Mouse (Mus musculus): ENCODE data around the gene Trappc3l.

The Trappc3l gene

GRCm38 (mm10) chr10:34095147-34095546 is 57.8 kb downstream of the Trappc3l start:
- DNase-seq (ENCODE audit: low spot score) = no peak

GRCm38 (mm10) chr10:34095964-34096363 is 58.6 kb downstream of the Trappc3l start:
- DNase-seq (ENCODE audit: low spot score) = no peak

- peak; percentile 62 for DNase-seq (ENCODE audit: low spot score)
Measured at GRCm38 (mm10) chr10:34096418-34096883, 59.1 kb downstream of the Trappc3l start, which contains the start of gene Calhm5. Calhm5 (minus strand) TSS chr10:34096519.

- no peak for DNase-seq (ENCODE audit: low spot score)
Measured at GRCm38 (mm10) chr10:34110863-34111465, 73.6 kb downstream of the Trappc3l start.

GRCm38 (mm10) chr10:34111964-34112738 is 74.8 kb downstream of the Trappc3l start:
- DNase-seq (ENCODE audit: low spot score) = no peak

- DNase-seq (ENCODE audit: low spot score) = no peak
Measured at GRCm38 (mm10) chr10:34117131-34117530, 79.7 kb downstream of the Trappc3l start.

- no peak for DNase-seq (ENCODE audit: low spot score)
Measured at GRCm38 (mm10) chr10:34117770-34118169, 80.4 kb downstream of the Trappc3l start.

GRCm38 (mm10) chr10:34118421-34118820 is 81.0 kb downstream of the Trappc3l start:
- no peak for DNase-seq (ENCODE audit: low spot score)

- peak; percentile 41 for DNase-seq (ENCODE audit: low spot score)
Measured at GRCm38 (mm10) chr10:34127392-34128378, 90.3 kb downstream of the Trappc3l start, which contains the start of gene Calhm6. Calhm6 (minus strand) TSS chr10:34127984.

GRCm38 (mm10) chr10:34128391-34128790 is 91.0 kb downstream of the Trappc3l start:
- peak; percentile 8 for DNase-seq (ENCODE audit: low spot score)

GRCm38 (mm10) chr10:34131356-34131755 is 94.0 kb downstream of the Trappc3l start:
- no peak for DNase-seq (ENCODE audit: low spot score)

GRCm38 (mm10) chr10:34136432-34136831 is 99.0 kb downstream of the Trappc3l start:
- no peak for DNase-seq (ENCODE audit: low spot score)

GRCm38 (mm10) chr10:34138027-34138426 is 100.6 kb downstream of the Trappc3l start:
- no peak for DNase-seq (ENCODE audit: low spot score)

- no peak for DNase-seq (ENCODE audit: low spot score)
Measured at GRCm38 (mm10) chr10:34139768-34140167, 102.4 kb downstream of the Trappc3l start.

GRCm38 (mm10) chr10:34141693-34142092 is 104.3 kb downstream of the Trappc3l start:
- no peak for DNase-seq (ENCODE audit: low spot score)

- DNase-seq (ENCODE audit: low spot score) = no peak
Measured at GRCm38 (mm10) chr10:34149772-34150171, 112.4 kb downstream of the Trappc3l start.

GRCm38 (mm10) chr10:34150454-34150853 is 113.1 kb downstream of the Trappc3l start:
- no peak for DNase-seq (ENCODE audit: low spot score)

- DNase-seq (ENCODE audit: low spot score) = no peak
Measured at GRCm38 (mm10) chr10:34151827-34152226, 114.4 kb downstream of the Trappc3l start.

GRCm38 (mm10) chr10:34155796-34156554 is 118.6 kb downstream of the Trappc3l start:
- DNase-seq (ENCODE audit: low spot score) = no peak

All from urinary bladder, postnatal 14 days (tissue).